Mouse (Mus musculus): ENCODE data around the gene Nat8f2. TPM values are rescaled to one million over a fixed set of nuclear protein-coding genes. Genes with fewer than 3 reads are reported as not detected.
"Not testable (repeated sequence)": the region's sequence is repeated elsewhere in the genome, so short reads cannot be mapped to it uniquely, and the experiment has no call there.

Nat8f2 gene
- not detected in 2 replicates for polyA plus RNA-seq (2016; fragmentation: Nextera tagmentation; extraction: Ambion mirVana)

DNA sequence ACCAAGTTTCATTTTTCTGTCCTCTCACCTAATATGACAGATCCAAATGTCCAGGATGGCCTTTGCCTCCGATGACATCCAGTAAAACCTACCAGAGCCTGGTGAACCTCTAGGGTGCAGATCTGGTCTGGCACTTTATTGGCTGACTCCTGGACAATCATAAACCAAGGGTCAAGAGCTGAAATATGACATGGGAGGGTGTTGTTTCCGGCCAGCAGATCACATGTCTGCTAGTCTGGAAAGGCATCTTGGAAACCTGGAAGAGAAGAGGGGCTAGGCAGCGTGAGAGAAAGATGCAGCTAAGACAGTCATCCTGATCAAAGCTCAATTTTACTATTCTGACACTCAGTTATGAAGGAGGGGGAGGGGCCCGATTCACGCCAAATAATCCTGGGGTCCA is at the start of gene Nat8f2:
Gene Nat8f2, minus strand, starts transcription at position 153 of the 400 bp plus-strand sequence.
- H3K36me3 ChIP-seq; H3K9me3 ChIP-seq; H3K27me3 ChIP-seq (replicated peaks); H3K9ac ChIP-seq; ATAC-seq (ENCODE audit: low FRiP score, low read depth); H3K27ac ChIP-seq; H3K4me1 ChIP-seq; H3K4me2 ChIP-seq (replicated peaks); H3K4me3 ChIP-seq: not testable (repeated sequence)
- 82% methylated on average over 5 of the region's 5 CpGs for WGBS

DNA sequence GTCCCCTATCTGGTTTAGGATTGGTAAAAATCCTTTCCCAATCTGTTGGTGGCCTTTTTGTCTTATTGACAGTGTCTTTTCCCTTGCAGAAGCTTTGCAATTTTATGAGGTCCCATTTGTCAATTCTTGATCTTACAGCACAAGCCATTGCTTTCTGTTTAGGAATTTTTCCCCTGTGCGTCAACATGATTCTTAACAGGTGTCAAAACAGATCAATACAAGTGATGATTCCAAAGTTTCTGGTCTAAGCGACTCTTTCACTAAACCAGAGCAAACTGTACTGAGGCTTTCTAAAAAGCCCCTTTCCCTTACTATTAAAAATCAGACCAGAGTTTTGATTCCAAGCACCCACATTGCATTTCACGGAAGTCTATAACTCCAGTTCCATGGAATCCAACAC is 49.4 kb upstream of the Nat8f2 start:
- WGBS, result 96% methylated on average over 3 of the region's 3 CpGs
- not testable (repeated sequence) for H3K4me3 ChIP-seq; H3K36me3 ChIP-seq; ATAC-seq (ENCODE audit: low FRiP score, low read depth); H3K9ac ChIP-seq; H3K4me2 ChIP-seq (replicated peaks); H3K27ac ChIP-seq; H3K27me3 ChIP-seq (replicated peaks); H3K9me3 ChIP-seq
- H3K4me1 ChIP-seq, result peaks cover 12% of the 10 kb centered on the region

GRCm38 (mm10) chr6:85916596-85916995 is 47.6 kb upstream of the Nat8f2 start:
- WGBS, result 84% methylated on average over 6 of the region's 6 CpGs
- no peak for ATAC-seq (ENCODE audit: low FRiP score, low read depth)
- Histone ChIP-seq H3K9me3 (no peaks in the 10 kb centered on the region), H3K36me3 (no peaks in the 10 kb centered on the region), H3K4me1 (peaks cover 12% of the 10 kb centered on the region), H3K4me2 (replicated peaks) (peak overlapping the region; percentile 83), H3K9ac (peak overlapping the region; percentile 70; the same call in 1 of the 2 replicates), H3K27ac (peak overlapping the region; percentile 29; the same call in 1 of the 2 replicates), H3K4me3 (peak overlapping the region; percentile 48), H3K27me3 (replicated peaks) (no peaks in the 10 kb centered on the region)

DNA sequence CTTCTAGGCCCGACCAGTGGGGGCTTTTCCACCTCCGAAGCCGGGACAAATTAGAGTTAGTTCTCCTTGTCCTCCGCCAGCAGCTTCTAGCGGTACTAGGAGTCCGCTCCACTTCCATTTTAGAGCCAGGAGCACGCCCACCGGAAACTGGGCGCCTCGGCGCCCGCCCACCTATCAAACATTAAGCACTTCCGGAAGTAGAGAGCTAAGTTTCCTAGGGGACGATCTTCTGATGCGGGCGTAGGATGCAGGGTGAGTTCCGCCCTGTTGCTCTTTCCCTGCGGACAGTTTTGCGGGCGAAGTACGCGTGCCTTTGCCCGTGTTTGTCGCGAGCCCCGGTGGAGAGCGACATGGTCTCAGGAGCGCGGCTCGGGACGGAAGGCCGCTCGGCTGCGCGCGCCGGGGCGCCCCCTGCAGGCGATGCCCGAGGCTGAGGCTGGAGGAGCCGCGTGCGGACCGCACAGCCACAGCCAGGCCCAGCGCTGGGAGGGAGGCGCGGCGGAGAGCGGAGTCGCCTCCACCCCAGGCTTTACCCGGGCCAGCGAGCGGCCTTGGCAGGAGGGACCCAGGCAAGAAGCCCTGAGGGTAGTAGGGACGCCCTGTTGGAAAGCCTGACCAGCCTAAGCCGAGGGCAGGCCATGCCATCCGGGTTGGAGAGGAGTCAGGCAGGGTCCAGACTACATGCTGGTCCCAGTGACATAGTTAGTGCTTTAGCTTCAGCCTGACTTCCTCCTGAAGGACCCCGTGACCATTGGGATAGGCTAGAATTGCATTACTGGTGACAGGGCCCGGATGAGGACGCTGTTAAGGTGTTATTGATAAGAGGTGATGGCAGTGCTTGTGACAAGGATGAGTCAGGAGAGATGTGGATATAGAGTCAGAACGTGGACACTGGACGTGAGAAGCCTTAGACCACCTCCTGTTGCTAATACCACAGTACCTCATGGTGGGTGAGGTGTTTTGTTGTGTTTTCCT is 46.9 kb upstream of the Nat8f2 start, which contains the start of gene Nat8f1:
Gene Nat8f1, minus strand, starts transcription at position 149 of the 975 bp plus-strand sequence.
- WGBS, result under 1% methylated on average over 61 of the region's 61 CpGs
- not testable (repeated sequence) for H3K27me3 ChIP-seq (replicated peaks); H3K36me3 ChIP-seq; H3K9me3 ChIP-seq
- Histone ChIP-seq H3K4me2 (replicated peaks) (peak within 1 kb of the TSS; percentile 83), H3K27ac (peak within 1 kb of the TSS; percentile 29; the same call in 1 of the 2 replicates), H3K4me1 (peaks cover 12% of the 10 kb centered on the region), H3K4me3 (peak within 1 kb of the TSS; percentile 48), H3K9ac (peak within 1 kb of the TSS; percentile 70)
- peak; percentile 95 for ATAC-seq (ENCODE audit: low FRiP score, low read depth)

DNA sequence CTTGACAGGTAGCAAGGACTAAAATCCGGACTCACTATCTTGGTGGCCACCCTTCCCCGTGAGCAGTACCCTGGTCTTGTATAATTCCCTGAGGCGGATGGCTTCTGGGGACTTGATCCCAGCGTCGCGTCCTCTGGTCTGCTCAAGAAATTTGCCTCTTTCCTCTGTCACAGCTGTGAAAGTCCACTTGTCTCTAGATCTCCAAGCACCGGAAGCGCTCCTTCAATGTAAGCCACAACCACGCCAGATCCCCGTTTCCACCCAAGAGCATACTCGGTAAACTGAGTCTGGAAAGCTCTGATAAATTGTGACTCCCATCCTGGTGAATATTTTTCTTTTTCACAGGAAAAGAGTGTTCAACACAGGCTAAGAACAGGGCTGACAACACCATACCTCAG is 46.2 kb upstream of the Nat8f2 start:
- Histone ChIP-seq H3K4me3 (peak overlapping the region; percentile 48), H3K9me3 (no peaks in the 10 kb centered on the region), H3K4me1 (peaks cover 12% of the 10 kb centered on the region), H3K27ac (no peak overlapping the region), H3K36me3 (no peaks in the 10 kb centered on the region), H3K9ac (peak overlapping the region; percentile 70), H3K4me2 (replicated peaks) (peak overlapping the region; percentile 83), H3K27me3 (replicated peaks) (no peaks in the 10 kb centered on the region)
- peak; percentile 34; the same call in 1 of the 2 replicates for ATAC-seq (ENCODE audit: low FRiP score, low read depth)
- 6% methylated on average over 11 of the region's 11 CpGs for WGBS

DNA sequence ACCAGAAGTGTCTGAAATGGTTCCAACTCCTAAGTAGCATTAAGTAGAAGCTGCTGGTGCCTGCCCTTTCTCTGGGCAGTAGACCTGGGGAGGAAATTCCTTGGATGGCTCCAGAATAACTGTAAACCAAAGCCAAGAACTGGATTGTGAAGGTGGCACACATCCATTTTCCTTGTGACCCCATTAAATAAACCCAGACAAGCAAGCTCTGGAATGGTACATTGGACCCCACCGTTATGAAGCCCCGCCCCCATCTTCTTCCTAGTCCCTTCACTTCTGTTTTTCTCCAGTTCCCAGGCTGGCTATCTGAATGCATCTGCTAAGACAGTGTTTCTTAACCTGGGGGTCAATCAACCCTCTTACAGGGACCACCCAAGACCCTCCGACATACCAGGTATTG is 42.6 kb upstream of the Nat8f2 start, which contains the start of gene Tprkb:
Gene Tprkb, plus strand, starts transcription at position 279 of the 400 bp plus-strand sequence.
- Histone ChIP-seq H3K9ac (no peak within 1 kb of the TSS), H3K27me3 (replicated peaks) (no peaks in the 10 kb centered on the region), H3K4me2 (replicated peaks) (no peak within 1 kb of the TSS), H3K4me1 (peaks cover 12% of the 10 kb centered on the region), H3K9me3 (no peaks in the 10 kb centered on the region), H3K36me3 (no peaks in the 10 kb centered on the region), H3K27ac (no peak within 1 kb of the TSS), H3K4me3 (no peak within 1 kb of the TSS)
- no peak for ATAC-seq (ENCODE audit: low FRiP score, low read depth)
- WGBS, result 90% methylated on average over 3 of the region's 3 CpGs

GRCm38 (mm10) chr6:85909704-85910103 is 40.7 kb upstream of the Nat8f2 start:
- Histone ChIP-seq H3K27me3 (replicated peaks) (no peaks in the 10 kb centered on the region), H3K9ac (no peak overlapping the region), H3K4me3 (no peak overlapping the region), H3K27ac (no peak overlapping the region), H3K9me3 (no peaks in the 10 kb centered on the region), H3K4me1 (peaks cover 3% of the 10 kb centered on the region), H3K4me2 (replicated peaks) (no peak overlapping the region), H3K36me3 (no peaks in the 10 kb centered on the region)
- ATAC-seq (ENCODE audit: low FRiP score, low read depth), result no peak
- WGBS, result 95% methylated on average over 1 of the region's 1 CpGs

DNA sequence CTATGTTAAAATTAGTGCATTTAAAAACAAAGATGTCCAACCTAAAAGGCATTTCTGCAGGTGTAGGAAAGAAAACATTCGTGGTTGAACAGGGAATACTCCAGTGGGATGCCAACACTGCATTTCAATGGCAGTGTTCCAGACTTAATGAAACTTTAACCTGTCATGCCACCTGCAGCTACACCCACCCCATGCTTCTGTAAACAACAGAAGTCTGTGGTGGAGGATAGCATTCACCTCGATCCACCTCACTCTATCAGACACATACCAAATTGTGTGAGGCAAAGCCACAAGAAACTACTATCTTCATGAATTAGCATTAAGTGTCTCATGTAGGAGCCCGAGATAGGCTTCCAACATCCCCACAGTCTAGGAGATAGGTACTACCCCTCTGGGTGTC is 39.4 kb upstream of the Nat8f2 start:
- Histone ChIP-seq H3K4me1 (no peaks in the 10 kb centered on the region), H3K4me3 (no peak overlapping the region), H3K27me3 (replicated peaks) (no peaks in the 10 kb centered on the region), H3K4me2 (replicated peaks) (no peak overlapping the region), H3K9me3 (no peaks in the 10 kb centered on the region), H3K36me3 (no peaks in the 10 kb centered on the region), H3K9ac (no peak overlapping the region), H3K27ac (no peak overlapping the region)
- 74% methylated on average over 3 of the region's 3 CpGs for WGBS
- no peak for ATAC-seq (ENCODE audit: low FRiP score, low read depth)

DNA sequence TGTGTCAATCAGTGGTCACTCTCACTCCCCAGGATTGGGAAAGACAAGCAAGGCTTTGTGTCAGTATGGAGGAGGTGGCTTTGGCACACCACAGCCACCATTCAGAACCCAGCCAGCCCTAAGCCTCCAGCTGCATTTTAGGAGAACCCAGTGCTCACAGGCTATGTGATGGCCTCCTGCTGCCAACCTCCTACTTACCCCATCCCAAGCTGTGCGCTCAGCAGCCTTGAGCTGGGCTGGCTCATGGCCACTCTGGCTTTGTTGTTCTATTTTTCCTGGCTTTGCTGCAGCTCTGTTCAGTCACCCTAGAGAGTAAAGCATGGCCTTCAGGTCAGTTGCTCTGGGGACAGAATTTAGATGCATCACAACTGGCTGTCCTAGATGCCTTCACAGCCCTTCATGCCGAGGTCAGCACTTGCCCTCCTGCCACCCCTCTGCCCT is 38.0 kb upstream of the Nat8f2 start:
- H3K4me2 ChIP-seq (replicated peaks); H3K36me3 ChIP-seq; H3K4me3 ChIP-seq; H3K27me3 ChIP-seq (replicated peaks); H3K4me1 ChIP-seq; H3K9me3 ChIP-seq; H3K27ac ChIP-seq; H3K9ac ChIP-seq; ATAC-seq (ENCODE audit: low FRiP score, low read depth): not testable (repeated sequence)
- 82% methylated on average over 2 of the region's 2 CpGs for WGBS

DNA sequence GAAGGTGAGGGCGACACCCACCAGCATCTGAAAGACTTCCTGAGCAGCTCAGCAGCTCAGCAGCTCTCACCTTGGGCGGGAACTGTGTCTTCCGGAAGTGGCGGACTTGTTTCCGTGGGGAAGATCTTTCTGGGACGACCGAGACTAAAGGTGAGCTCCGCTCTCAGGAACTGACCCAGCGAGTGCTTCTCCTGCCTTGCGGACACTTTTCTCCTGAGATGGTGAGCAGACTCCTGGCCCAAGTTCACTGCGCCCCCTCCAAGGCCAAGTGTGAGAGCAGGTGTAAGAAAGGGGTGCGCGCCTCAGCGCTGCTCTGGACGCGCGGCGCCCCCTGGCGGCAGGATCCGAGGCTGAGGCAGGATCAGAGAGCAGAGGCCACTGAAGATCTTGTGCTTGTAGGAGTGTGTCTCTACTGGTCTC is 35.7 kb upstream of the Nat8f2 start, which contains the start of gene Nat8f4:
Gene Nat8f4, minus strand, starts transcription at position 243 of the 420 bp plus-strand sequence.
- H3K9me3 ChIP-seq; H3K4me1 ChIP-seq; H3K36me3 ChIP-seq; H3K9ac ChIP-seq; H3K27ac ChIP-seq; H3K27me3 ChIP-seq (replicated peaks): not testable (repeated sequence)
- 14% methylated on average over 20 of the region's 20 CpGs for WGBS
- peak within 1 kb of the TSS; percentile 27; the same call in 1 of the 2 replicates for H3K4me3 ChIP-seq
- H3K4me2 ChIP-seq (replicated peaks), result peak within 1 kb of the TSS; percentile 49
- peak; percentile 29; the same call in 1 of the 2 replicates for ATAC-seq (ENCODE audit: low FRiP score, low read depth)

DNA sequence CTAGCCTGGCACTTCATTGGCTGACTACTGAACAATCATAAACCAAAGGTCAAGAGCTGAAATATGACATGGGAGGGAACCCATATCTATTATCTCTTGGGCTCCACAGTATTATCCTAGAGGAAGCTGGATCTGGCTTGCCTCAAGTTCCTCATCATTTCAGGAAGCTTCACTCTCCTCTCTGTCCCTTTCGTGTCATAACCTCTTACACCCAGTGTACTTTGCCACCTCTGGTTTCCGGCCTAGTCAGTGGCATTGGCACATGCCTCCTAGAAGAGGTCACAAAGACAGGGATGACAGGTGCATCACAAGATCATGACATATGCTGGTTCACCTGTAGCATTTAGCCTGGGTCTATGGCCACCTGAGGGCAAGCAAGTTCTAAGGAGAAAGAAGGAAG is 33.3 kb upstream of the Nat8f2 start:
- Histone ChIP-seq H3K9me3 (no peaks in the 10 kb centered on the region), H3K4me1 (no peaks in the 10 kb centered on the region), H3K27me3 (replicated peaks) (no peaks in the 10 kb centered on the region), H3K36me3 (no peaks in the 10 kb centered on the region), H3K9ac (no peak overlapping the region), H3K27ac (no peak overlapping the region), H3K4me2 (replicated peaks) (no peak overlapping the region), H3K4me3 (no peak overlapping the region)
- no peak for ATAC-seq (ENCODE audit: low FRiP score, low read depth)
- 98% methylated on average over 2 of the region's 2 CpGs for WGBS

DNA sequence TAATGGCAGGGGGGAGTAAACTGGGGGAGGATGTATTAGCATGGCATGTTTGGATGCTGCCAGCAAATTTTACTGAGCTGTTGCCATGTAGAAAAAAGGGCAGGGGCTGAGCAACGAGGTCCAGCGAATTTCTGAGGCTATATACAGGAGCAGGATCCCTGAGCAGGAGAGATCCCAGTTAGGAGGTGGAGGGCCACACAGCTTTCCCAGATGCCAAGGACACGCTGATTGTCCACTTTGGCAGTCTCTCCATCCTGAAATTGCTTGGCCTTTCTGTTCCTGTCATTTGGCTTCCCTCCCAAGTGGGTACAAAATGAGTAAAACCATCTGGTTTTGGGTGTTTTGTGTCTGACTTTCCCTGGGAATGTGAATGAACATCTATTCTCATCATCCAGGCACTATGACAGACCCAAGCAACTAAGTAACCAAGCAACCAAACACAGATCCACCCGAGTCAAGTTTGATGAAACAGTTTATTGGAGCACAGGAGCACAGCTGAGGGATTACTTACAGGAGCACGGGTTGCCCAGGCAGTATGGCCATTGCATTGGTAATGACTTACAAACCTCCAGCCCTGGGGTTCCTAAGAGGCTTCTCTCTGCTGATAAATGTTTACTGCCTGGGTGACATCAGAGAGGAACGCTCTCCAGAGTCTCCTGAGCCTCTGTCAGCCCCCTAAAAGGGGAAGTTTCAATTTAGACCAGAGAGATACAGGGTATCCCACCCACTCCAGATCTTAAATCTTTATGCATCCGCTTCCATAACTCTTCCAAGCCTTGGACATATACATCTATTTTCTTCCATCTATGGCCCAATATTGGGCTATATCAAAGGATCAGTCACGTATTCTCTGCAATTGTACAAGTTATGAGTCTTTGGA is 29.9 kb upstream of the Nat8f2 start:
- H3K9ac ChIP-seq; H3K4me2 ChIP-seq (replicated peaks); ATAC-seq (ENCODE audit: low FRiP score, low read depth); H3K4me1 ChIP-seq; H3K27me3 ChIP-seq (replicated peaks); H3K4me3 ChIP-seq; H3K27ac ChIP-seq; H3K9me3 ChIP-seq; H3K36me3 ChIP-seq: not testable (repeated sequence)
- 82% methylated on average over 7 of the region's 8 CpGs for WGBS
